Mouse (Mus musculus) cerebellum, adult 8-10 months (tissue): Measurements from ENCODE around the gene Tmem14a.
"Not testable (repeated sequence)": the region's sequence is repeated elsewhere in the genome, so short reads cannot be mapped to it uniquely, and the experiment has no call there.

ENCODE experiments used
- DNase-seq: peaks from one replicate; pipeline ENCODE4 v3.0.0; 2022

The Tmem14a gene

GRCm38 (mm10) chr1:21253303-21253650, 34.9 kb downstream of the Tmem14a start:
- no peak for DNase-seq

- DNase-seq = no peak
Measured at GRCm38 (mm10) chr1:21253856-21254255, 35.5 kb downstream of the Tmem14a start.

- DNase-seq = no peak
Measured at GRCm38 (mm10) chr1:21255625-21256345, 37.4 kb downstream of the Tmem14a start.

GRCm38 (mm10) chr1:21256391-21256790, 38.0 kb downstream of the Tmem14a start:
- no peak for DNase-seq

GRCm38 (mm10) chr1:21256871-21257270, 38.5 kb downstream of the Tmem14a start:
- DNase-seq = no peak

GRCm38 (mm10) chr1:21259981-21260380, 41.6 kb downstream of the Tmem14a start:
- DNase-seq = not testable (repeated sequence)

GRCm38 (mm10) chr1:21262401-21262800, 44.0 kb downstream of the Tmem14a start:
- DNase-seq = no peak

GRCm38 (mm10) chr1:21263986-21264385, 45.6 kb downstream of the Tmem14a start:
- DNase-seq = no peak

GRCm38 (mm10) chr1:21264747-21265146, 46.4 kb downstream of the Tmem14a start:
- no peak for DNase-seq

GRCm38 (mm10) chr1:21266766-21267165, 48.4 kb downstream of the Tmem14a start:
- DNase-seq = no peak

GRCm38 (mm10) chr1:21267466-21267865, 49.1 kb downstream of the Tmem14a start:
- not testable (repeated sequence) for DNase-seq

- DNase-seq = peak; percentile 43
Measured at GRCm38 (mm10) chr1:21271343-21272055, 53.1 kb downstream of the Tmem14a start.

- peak; percentile 5 for DNase-seq
Measured at GRCm38 (mm10) chr1:21272056-21272431, 53.7 kb downstream of the Tmem14a start.

- no peak for DNase-seq
Measured at GRCm38 (mm10) chr1:21273091-21273490, 54.7 kb downstream of the Tmem14a start.

- no peak for DNase-seq
Measured at GRCm38 (mm10) chr1:21274437-21275040, 56.2 kb downstream of the Tmem14a start.

- DNase-seq = not testable (repeated sequence)
Measured at GRCm38 (mm10) chr1:21275366-21275765, 57.0 kb downstream of the Tmem14a start.

GRCm38 (mm10) chr1:21276158-21276557, 57.8 kb downstream of the Tmem14a start:
- DNase-seq = not testable (repeated sequence)
